ENCODE assay signal across 12 mouse cellular contexts in the genomic region with DNA sequence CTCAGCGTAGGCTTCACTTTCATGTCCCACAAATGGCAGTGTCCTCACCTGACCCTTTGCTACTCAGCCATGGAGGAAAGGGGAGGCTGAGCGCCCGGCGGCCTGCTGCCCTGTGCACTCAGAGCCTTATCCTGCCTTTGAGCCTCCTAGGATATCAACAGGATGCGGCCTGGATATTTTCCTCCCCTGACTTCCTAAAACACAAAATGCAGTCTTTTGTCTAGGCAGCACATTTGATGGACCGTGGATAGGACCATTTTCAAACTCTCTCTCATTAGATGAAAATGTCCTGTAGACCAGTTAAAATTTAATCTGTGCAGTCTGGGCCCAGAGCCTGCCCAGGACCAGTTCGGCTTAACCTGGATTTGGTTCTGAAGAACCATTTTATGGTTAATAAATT. TPM values are rescaled to one million over a fixed set of nuclear protein-coding genes. Genes with fewer than 3 reads are reported as not detected.
DNase-seq lines count a peak whose midpoint lies in the region; ATAC-seq and TF ChIP-seq lines count a peak whose summit lies in the region.
"Had no signal": no experiment of that assay in that cellular context is flagged by ENCODE, and none has a peak within 500 bp of the region (broad histone marks: within the 10 kb centered on the region; RNA-seq: fewer than 3 reads in every experiment).

No protein-coding gene starts in this region.

- intact Hi-C loops in left cerebral cortex, adult 2 months (cut with DNase I): no loop called here
- intact Hi-C loops in left cerebral cortex, postnatal 14 days (cut with DNase I): no loop called here

- ATAC-seq in heart, embryonic 14.5 days (ENCODE audit: insufficient number of reproducible peaks, insufficient read depth, low FRiP score, low read depth): peak; percentile 43; the same call in 1 of the 2 replicates
- ATAC-seq in midbrain, embryonic 15.5 days (replicated peaks): no peak
- ATAC-seq in granulocyte monocyte progenitor cell, adult 5-6 weeks (replicated peaks; ENCODE audit: poor library complexity, severe bottlenecking): no peak
- ATAC-seq: CD4-positive, CD25-positive, alpha-beta regulatory T cell, adult 4 months; midbrain, embryonic 13.5 days had no signal

- no peaks in the 10 kb centered on the region for H3K9me3 ChIP-seq in heart, embryonic 14.5 days (ENCODE audit: control insufficient read depth, low read length)
- H3K9me3 ChIP-seq in midbrain, embryonic 15.5 days: no peaks in the 10 kb centered on the region
- no peaks in the 10 kb centered on the region for H3K9me3 ChIP-seq in forebrain, embryonic 10.5 days
- H3K9me3 ChIP-seq: hindbrain, embryonic 13.5 days; midbrain, embryonic 13.5 days had no signal

- no peak overlapping the region for H3K4me2 ChIP-seq in heart, embryonic 14.5 days (ENCODE audit: low read length)
- no peak overlapping the region for H3K4me2 ChIP-seq in midbrain, embryonic 15.5 days
- H3K4me2 ChIP-seq: hindbrain, embryonic 13.5 days; midbrain, embryonic 13.5 days had no signal

- no peaks in the 10 kb centered on the region for H3K36me3 ChIP-seq in heart, embryonic 14.5 days (ENCODE audit: control insufficient read depth, insufficient read depth, low read length)
- H3K36me3 ChIP-seq in midbrain, embryonic 15.5 days (replicated peaks): no peaks in the 10 kb centered on the region
- no peaks in the 10 kb centered on the region for H3K36me3 ChIP-seq in forebrain, embryonic 10.5 days (replicated peaks)
- H3K36me3 ChIP-seq: hindbrain, embryonic 13.5 days; midbrain, embryonic 13.5 days had no signal

- H3K9ac ChIP-seq in heart, embryonic 14.5 days (ENCODE audit: low read length): no peak overlapping the region
- H3K9ac ChIP-seq in midbrain, embryonic 15.5 days: no peak overlapping the region
- H3K9ac ChIP-seq: hindbrain, embryonic 13.5 days; midbrain, embryonic 13.5 days had no signal

- DNase-seq in left cerebral cortex, adult 2 months (ENCODE audit: extremely low spot score in 1 of 2, low spot score in 2 of 2): no peak
- no peak for DNase-seq in left cerebral cortex, postnatal 14 days (ENCODE audit: low spot score in 2 of 2)
- DNase-seq in kidney, adult 11 months: peak; percentile 66
- DNase-seq in kidney, postnatal 25 days: peak; percentile 62 to 80
- no peak for DNase-seq in forebrain, embryonic 10.5 days (ENCODE audit: extremely low spot score, low spot score)
- DNase-seq: cerebellum, adult 9-10 months had no signal

- no peaks in the 10 kb centered on the region for H3K27me3 ChIP-seq in heart, embryonic 14.5 days (ENCODE audit: control insufficient read depth, insufficient read depth, low read length)
- no peaks in the 10 kb centered on the region; the same call in 1 of the 2 replicates for H3K27me3 ChIP-seq in midbrain, embryonic 15.5 days (replicated peaks)
- H3K27me3 ChIP-seq in forebrain, embryonic 10.5 days (ENCODE audit: poor library complexity, severe bottlenecking): peaks cover 56% of the 10 kb centered on the region

- WGBS in heart, embryonic 14.5 days: 56% methylated on average over 7 of the region's 7 CpGs
- 77% methylated on average over 7 of the region's 7 CpGs for WGBS in midbrain, embryonic 15.5 days
- 74% methylated on average over 7 of the region's 7 CpGs for WGBS in forebrain, embryonic 10.5 days

- 0 out of 2 replicates have a peak overlapping the region, but pooled peaks have one; percentile 38 for H3K27ac ChIP-seq in left cerebral cortex, adult 2 months
- no peak overlapping the region for H3K27ac ChIP-seq in heart, embryonic 14.5 days (replicated peaks in 1 of 2; ENCODE audit: control insufficient read depth in 1 of 2, insufficient read depth in 1 of 2, low read depth in 2 of 2, low read length in 2 of 2)
- no peak overlapping the region for H3K27ac ChIP-seq in midbrain, embryonic 15.5 days
- H3K27ac ChIP-seq in forebrain, embryonic 10.5 days: no peak overlapping the region
- H3K27ac ChIP-seq: hindbrain, embryonic 13.5 days; midbrain, embryonic 13.5 days had no signal

- peaks cover 9 to 12% of the 10 kb centered on the region in 2 experiments; a peak in 3 of 4 replicates for H3K4me1 ChIP-seq in heart, embryonic 14.5 days (ENCODE audit: control insufficient read depth in 2 of 2, insufficient read depth in 2 of 2, low read length in 2 of 2)
- H3K4me1 ChIP-seq in midbrain, embryonic 15.5 days: peaks cover 8% of the 10 kb centered on the region
- peaks cover 18% of the 10 kb centered on the region for H3K4me1 ChIP-seq in forebrain, embryonic 10.5 days

- no peak for TF ChIP-seq CTCF in left cerebral cortex, adult 2 months (IDR thresholded peaks at IDR 0.05)

- H3K4me3 ChIP-seq in left cerebral cortex, adult 2 months: no peak overlapping the region
- no peak overlapping the region for H3K4me3 ChIP-seq in heart, embryonic 14.5 days (ENCODE audit: control insufficient read depth in 1 of 2, insufficient read depth in 1 of 2, low read depth in 1 of 2, low read length in 2 of 2)
- H3K4me3 ChIP-seq in midbrain, embryonic 15.5 days: no peak overlapping the region
- H3K4me3 ChIP-seq in forebrain, embryonic 10.5 days: no peak overlapping the region
- H3K4me3 ChIP-seq: hindbrain, embryonic 13.5 days; midbrain, embryonic 13.5 days had no signal

RNA-seq across cellular contexts. Expression of a gene that starts 12.6 kb away (rescaled TPM):
- 10 to 100 TPM in 1 of 2 experiments, 1 to 10 TPM in 1; 9.5 to 11.0 TPM for total RNA-seq in left cerebral cortex, adult 2 months (2021)
- total RNA-seq in left cerebral cortex, postnatal 14 days (2021): 1 to 10 TPM; 7.9 to 9.6 TPM
- polyA plus RNA-seq in heart, embryonic 14.5 days (2014; fragmentation: Nextera tagmentation; extraction: Ambion mirVana): 1.8 and 1.9 TPM in 2 replicates
- 1.6 and 1.8 TPM in 2 replicates for polyA plus RNA-seq in midbrain, embryonic 15.5 days (2015; fragmentation: Nextera tagmentation; extraction: Ambion mirVana)
- 42.4 and 42.7 TPM in 2 replicates for total RNA-seq in granulocyte monocyte progenitor cell, adult 5-6 weeks (2014; fragmentation: Nextera tagmentation)
- 34.0 and 38.8 TPM in 2 replicates for total RNA-seq in granulocyte monocyte progenitor cell, adult 5-6 weeks (2017)
- 3.0 and 3.6 TPM in 2 replicates for polyA plus RNA-seq in forebrain, embryonic 10.5 days (2016; fragmentation: Nextera tagmentation; extraction: Ambion mirVana)

Comparison
In these comparisons a context has a peak if more than half of its experiments do, and no peak if none do; other contexts are left out.
1. DNase-seq: peak in kidney, adult 11 months (single experiment) and kidney, postnatal 25 days (2 of 2); none in left cerebral cortex, adult 2 months (0 of 2), left cerebral cortex, postnatal 14 days (0 of 2) and forebrain, embryonic 10.5 days (single experiment).